Mouse (Mus musculus) gastrocnemius, postnatal 10 days (tissue): ENCODE results near the gene H2-Ab1. TPM values are rescaled to one million over a fixed set of nuclear protein-coding genes. Genes with fewer than 3 reads are reported as not detected.

Experiments used
- DNase-seq: peaks from one replicate; pipeline ENCODE4 v3.0.0; 2021; ENCODE audit warnings: mixed read lengths
- total RNA-seq, 2 experiments: library from RNA; stranded (reverse); gene quantifications; 2 replicates each; pipeline ENCODE4 v1.2.3; 2021

Gene H2-Ab1
- total RNA-seq, 2 experiments from 2014 or later, result 3.6 to 4.1 TPM

DNA sequence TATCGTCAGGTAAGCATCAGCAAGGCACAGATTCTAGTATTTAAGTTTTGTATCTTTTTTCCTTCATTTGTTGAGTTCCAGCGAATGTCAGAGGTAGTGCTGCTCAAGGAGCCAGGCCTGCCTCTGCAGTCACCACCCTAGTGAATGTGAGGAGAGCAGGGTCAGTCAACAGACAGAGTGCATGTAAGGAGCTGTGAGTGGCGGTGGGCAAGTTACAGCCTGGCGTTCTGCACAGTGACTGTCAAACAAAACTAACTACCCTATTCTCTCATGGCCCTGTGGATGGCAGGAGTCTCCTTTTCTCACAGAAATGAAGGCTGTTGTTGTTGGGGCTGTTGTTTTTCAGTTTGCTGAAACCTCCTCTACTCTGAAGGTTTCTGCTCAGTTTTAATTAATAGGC lies 27.9 kb downstream of the H2-Ab1 start:
- DNase-seq, result no peak

GRCm38 (mm10) chr17:34285848-34286247 lies 28.4 kb downstream of the H2-Ab1 start:
- no peak for DNase-seq

DNA sequence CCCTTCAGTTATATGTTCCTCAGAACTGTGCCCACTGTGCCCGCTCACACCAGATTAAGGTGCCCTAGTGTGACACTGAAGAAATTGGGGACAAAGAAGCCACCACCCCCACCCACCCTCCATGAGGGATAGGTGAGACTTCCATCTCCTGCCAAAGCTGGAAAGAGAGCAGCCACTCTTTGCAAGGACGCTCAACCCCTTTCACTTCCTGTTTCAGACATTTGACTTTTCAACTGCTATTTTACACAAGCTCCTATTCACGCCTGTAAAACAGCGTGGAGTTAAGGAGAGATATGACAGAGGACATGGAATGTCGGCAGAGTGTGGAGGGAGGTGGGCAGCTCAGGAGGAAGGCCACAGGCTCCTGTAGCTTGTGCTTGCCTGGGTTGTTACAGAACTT lies 29.0 kb downstream of the H2-Ab1 start:
- no peak for DNase-seq

- DNase-seq, result no peak
Observed at GRCm38 (mm10) chr17:34286999-34287398, 29.5 kb downstream of the H2-Ab1 start.

GRCm38 (mm10) chr17:34287648-34288047 lies 30.2 kb downstream of the H2-Ab1 start, which contains the start of gene H2-Aa:
Gene H2-Aa, minus strand, starts transcription at chr17:34287823.
- peak; percentile 61 for DNase-seq

- DNase-seq, result no peak
Observed at GRCm38 (mm10) chr17:34288131-34288530, 30.6 kb downstream of the H2-Ab1 start.

GRCm38 (mm10) chr17:34291609-34292008 lies 34.1 kb downstream of the H2-Ab1 start:
- DNase-seq, result peak; percentile 73

DNA sequence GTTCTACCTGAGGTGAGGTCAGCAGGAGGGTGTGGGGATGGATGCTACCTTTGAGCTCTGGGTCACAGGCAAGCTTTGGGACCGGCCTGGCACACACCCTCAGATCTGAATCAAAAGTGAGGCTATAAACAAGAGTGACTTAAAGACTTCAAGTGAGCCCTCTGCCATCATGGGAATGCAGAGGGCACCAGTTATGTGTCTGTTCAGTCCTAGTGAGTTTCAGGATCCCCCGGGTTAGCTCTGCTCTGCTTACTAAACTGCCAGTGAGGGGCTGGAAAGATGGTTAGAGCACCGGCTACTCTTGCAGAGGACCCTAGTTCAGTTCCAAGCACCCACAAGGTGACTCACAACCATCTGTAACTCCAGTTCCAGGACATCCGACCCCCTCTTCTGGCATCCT lies 35.1 kb downstream of the H2-Ab1 start:
- no peak for DNase-seq

- DNase-seq, result no peak
Observed at GRCm38 (mm10) chr17:34293533-34293932, 36.0 kb downstream of the H2-Ab1 start.

- no peak for DNase-seq
Observed at GRCm38 (mm10) chr17:34294249-34294648, 36.8 kb downstream of the H2-Ab1 start.

GRCm38 (mm10) chr17:34295307-34295706 lies 37.8 kb downstream of the H2-Ab1 start:
- DNase-seq, result no peak

DNA sequence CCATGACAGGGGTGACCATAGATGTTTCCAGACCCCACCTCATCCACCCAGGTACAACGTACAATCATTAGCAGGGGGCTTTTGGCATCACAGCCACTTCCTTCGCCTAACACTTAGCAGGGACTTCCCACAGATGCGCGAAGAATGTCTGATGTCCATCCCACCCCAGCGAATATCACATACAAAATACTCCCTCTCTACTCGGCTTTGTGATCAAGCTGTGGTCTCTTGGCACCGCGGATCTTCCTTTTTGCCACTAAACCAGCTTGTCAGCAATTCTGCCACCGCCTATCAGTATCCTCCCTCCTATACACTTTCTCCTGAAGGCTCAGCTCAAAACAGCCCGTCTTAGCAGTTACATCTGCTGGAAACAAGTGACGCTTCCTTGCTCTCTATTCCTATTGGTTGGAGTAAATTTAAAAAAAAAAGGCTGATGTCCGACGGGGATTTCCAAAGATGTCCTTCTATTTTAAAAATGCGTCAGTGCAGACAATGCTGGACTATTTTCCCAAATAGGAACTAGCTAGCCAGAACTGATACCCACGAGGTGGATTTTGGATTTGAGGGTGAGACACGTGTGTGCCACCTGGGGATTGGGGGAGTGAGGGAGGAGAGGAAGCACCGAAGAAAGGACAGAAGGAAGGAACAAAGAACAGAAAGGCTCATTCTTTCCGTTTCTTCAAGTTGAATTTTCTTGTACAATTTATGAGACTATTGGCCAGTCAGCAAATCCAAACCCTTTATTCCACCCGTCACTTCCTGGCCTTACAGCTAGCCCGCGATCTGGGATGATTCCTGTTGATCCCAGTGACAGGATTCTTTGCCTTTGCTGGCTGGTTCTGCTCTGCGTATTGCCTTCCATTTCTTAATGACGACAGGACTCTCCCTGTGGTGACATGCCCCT lies 38.7 kb downstream of the H2-Ab1 start:
- no peak for DNase-seq

DNA sequence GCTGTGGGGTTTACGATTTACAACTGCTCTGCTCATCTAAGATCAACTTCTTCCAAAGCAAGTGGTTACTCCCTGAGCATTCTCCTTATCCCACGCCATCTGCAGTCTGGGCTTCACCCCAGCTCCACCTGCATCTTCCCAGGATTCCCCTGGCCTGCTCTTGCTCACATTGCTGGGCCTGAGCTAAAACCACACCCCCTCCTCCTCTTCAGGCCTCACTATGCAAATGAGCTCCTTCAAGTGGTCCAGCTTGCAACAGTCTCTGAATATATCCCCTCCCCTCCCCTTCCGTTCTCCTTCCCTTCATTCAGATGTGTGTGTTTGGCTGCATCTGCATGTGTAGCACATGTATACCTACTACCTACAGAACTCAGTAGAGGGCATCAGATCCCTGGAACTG lies 41.9 kb downstream of the H2-Ab1 start:
- DNase-seq, result no peak

GRCm38 (mm10) chr17:34300071-34300470 lies 42.6 kb downstream of the H2-Ab1 start:
- no peak for DNase-seq

DNA sequence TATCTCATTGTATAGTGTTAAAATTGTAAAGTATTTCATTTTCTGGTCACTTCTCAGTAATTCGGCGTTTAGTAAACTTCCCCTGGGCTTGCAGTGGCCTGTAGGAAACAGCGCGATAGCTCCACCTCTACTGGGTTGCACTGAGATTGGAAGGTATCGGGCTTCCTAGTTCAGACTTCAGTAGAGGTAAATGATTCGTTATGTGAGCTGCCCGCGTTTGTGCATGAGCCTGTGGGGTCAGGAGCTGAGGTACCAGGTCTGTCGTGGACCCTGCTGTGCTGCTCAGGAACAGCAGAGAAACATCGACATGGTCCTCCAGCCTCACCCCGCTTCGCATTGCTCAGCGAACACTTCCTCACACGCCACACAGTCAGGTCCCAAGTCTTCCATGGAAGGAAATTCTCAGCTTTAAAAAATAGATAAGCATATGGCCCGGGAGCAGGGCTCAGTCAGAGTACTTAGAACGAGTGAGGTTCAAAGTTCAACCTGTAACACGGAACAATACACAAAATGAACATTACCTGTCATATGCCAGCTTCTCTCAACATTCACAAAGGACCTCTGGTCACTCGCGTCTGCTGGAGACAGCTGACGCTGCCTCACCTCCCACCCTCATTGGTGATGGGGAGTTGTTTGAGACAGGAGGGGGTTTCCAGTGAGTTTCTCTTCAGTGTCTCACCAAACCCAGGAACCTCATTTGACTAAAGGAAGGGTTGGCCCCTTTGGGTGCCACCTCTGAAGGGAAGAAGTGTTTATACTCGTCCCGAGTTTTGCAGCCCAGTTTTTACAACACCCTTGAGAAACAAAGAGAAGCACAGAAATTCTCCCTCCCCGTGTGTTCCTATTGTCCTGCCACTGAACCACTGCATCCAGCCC lies 43.4 kb downstream of the H2-Ab1 start:
- DNase-seq, result no peak

DNA sequence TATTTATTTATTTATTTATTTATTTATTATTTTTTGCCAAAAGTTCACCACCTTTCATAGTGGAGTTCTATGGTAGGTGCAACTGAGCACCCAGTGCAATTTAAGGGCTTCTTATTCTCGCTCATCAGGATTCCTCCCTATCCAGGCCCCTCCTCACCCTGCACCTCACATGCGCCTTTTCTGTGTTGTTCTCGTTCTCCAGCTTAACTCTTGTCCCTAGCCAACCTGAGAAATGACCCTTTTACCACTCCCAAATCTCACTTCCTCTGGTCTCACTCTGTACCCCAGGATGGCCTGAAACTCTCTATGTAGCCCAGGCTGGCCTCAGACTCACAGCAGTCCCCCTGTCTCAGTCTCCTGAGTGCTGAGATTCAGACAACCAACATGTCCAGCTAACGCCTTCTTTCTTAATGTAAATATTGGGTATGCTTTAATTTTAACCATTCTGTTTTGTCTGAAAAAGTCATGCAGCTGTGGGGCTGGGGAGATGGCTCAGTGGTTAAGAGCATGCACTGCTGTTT lies 44.2 kb downstream of the H2-Ab1 start:
- no peak for DNase-seq

GRCm38 (mm10) chr17:34303789-34304188 lies 46.3 kb downstream of the H2-Ab1 start:
- DNase-seq, result no peak

DNA sequence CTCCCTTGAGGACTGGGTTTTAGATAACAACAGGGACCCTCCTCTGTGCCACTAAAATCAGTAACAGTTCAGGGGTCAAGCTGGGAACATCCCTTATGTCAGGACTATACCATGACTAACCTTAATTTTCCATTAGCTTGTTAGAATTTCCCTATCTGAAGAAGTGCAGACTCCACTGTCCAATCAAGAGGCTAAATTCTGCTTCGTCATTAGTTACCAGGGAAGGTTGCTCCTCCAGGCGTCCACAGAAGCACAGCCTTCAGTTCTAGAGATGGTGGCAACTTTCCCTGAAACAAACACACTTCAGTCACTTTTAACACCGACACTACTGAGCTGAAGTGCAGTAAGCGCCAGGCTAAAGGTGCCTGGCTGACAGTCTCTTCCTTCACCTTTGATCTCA lies 47.3 kb downstream of the H2-Ab1 start:
- peak; percentile 27 for DNase-seq

DNA sequence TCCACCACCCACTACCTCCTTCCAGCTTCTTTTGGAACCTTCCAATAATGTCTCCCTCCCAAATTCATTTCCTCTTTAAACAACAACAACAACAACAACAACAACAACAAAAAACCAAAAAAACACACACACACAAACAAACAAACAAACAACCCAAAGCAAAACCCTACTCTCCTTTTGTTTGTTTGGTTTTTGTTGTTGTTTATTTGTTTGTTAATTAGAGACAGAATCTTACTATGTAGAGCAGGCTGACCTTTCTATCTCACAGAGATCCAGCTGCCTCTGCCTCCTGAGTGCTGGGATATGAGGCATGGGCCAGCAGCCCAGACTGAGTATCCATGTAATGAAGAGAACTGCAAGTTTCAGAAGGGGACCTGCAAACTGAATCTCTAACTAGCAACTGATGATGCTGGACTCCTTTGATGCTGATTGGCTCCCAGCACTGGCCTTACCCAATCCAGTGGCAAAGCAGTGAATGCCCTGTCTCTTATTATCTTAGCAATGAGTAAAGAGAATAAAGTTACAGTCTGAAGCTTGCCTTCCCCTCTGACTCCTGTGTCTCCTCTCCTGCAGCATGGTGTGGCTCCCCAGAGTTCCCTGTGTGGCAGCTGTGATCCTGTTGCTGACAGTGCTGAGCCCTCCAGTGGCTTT lies 48.0 kb downstream of the H2-Ab1 start, which contains the start of gene H2-Eb1:
H2-Eb1 (plus strand) TSS at position 488 of the 651 bp plus-strand sequence.
- peak; percentile 70 for DNase-seq

GRCm38 (mm10) chr17:34306407-34306806 lies 48.9 kb downstream of the H2-Ab1 start:
- DNase-seq, result no peak

GRCm38 (mm10) chr17:34307216-34307615 lies 49.7 kb downstream of the H2-Ab1 start:
- no peak for DNase-seq

GRCm38 (mm10) chr17:34308161-34308560 lies 50.7 kb downstream of the H2-Ab1 start:
- DNase-seq, result no peak
